Mouse (Mus musculus) CH12.LX (cell line): ENCODE measurements around the gene Ensa.

Experiments
- CTCF ChIP-seq, 2 experiments: IDR thresholded peaks in 1 of 2; conservative IDR thresholded peaks in 1 of 2; 2 replicates each; pipeline ENCODE4 v1.5.1; 2011 to 2012; ENCODE audit warnings: low read depth in 2 of 2, low read length in 2 of 2, improper control_type of control experiment in 1 of 2, inconsistent platforms in 1 of 2, mild to moderate bottlenecking in 1 of 2, moderate library complexity in 1 of 2
- E2F4 ChIP-seq: IDR thresholded peaks from 2 replicates; pipeline ENCODE4 v1.6.1; 2011; ENCODE audit warnings: low read depth, low read length, improper control_type of control experiment; ENCODE audit not compliant: insufficient replicate concordance
- EP300 ChIP-seq: IDR thresholded peaks from 2 replicates; pipeline ENCODE4 v1.6.1; 2011; ENCODE audit warnings: low read length, improper control_type of control experiment
- IRF4 ChIP-seq: IDR thresholded peaks from 2 replicates; pipeline ENCODE4 v1.6.1; 2014; ENCODE audit warnings: low read depth, mild to moderate bottlenecking, inconsistent platforms, low read length, improper control_type of control experiment
- JUND ChIP-seq: conservative IDR thresholded peaks from 2 replicates; pipeline ENCODE4 v1.6.1; 2011; ENCODE audit warnings: low read depth, low read length, improper control_type of control experiment
- NELFE ChIP-seq: IDR thresholded peaks from 2 replicates; pipeline ENCODE4 v1.6.1; 2011; ENCODE audit warnings: low read depth, low read length, improper control_type of control experiment
- POLR2A ChIP-seq: IDR thresholded peaks from 2 replicates; pipeline ENCODE4 v1.6.1; 2011; ENCODE audit warnings: low read depth, mild to moderate bottlenecking, improper control_type of control experiment, low read length
- POLR2AphosphoS2 ChIP-seq: IDR thresholded peaks from 2 replicates; pipeline ENCODE4 v1.6.1; 2011; ENCODE audit warnings: low read depth, low read length, improper control_type of control experiment
- TBP ChIP-seq: conservative IDR thresholded peaks from 2 replicates; pipeline ENCODE4 v1.6.1; 2011; ENCODE audit warnings: low read depth, low read length, improper control_type of control experiment
- UBTF ChIP-seq: IDR thresholded peaks from 2 replicates; pipeline ENCODE4 v1.6.1; 2012; ENCODE audit warnings: low read depth, mild to moderate bottlenecking, inconsistent platforms, low read length, improper control_type of control experiment, moderate library complexity
- USF2 ChIP-seq: conservative IDR thresholded peaks from 2 replicates; pipeline ENCODE4 v1.6.1; 2011; ENCODE audit warnings: low read depth, low read length, improper control_type of control experiment
- ZC3H11A ChIP-seq: IDR thresholded peaks from 2 replicates; pipeline ENCODE4 v1.6.1; 2012; ENCODE audit warnings: low read depth, mild to moderate bottlenecking, inconsistent platforms, low read length, improper control_type of control experiment
- ZMIZ1 ChIP-seq: IDR thresholded peaks from 2 replicates; pipeline ENCODE4 v1.6.1; 2012; ENCODE audit warnings: low read depth, mild to moderate bottlenecking, inconsistent platforms, low read length, improper control_type of control experiment

DNA sequence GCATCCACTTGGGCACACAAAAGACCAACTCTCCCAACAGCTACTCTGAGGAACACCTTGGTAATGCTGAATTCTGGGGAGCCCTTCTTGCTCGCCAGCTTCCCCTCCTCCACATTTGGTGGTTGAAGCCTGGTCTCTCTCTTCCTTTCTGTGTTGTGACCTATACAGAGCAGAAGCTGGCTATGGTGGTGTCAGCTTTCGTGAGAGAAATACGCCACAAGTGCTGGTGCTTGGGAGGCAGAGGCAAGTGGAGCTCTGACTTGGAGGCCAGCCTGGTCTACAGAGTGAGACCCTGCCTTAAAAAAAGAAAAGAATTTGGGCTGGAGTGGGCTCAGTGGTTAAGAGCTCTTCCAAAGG, 44.5 kb downstream of the Ensa start:
- TF ChIP-seq JUND (no peak), TBP (no peak), NELFE (no peak), IRF4 (no peak; the same call in 1 of the 2 replicates), CTCF (conservative IDR thresholded peaks at IDR 0.05 in 1 of 2, IDR thresholded peaks at IDR 0.05 in 1 of 2; ENCODE audit: low read depth in 2 of 2, low read length in 2 of 2) (no peak), USF2 (no peak), POLR2AphosphoS2 (no peak), ZC3H11A (no peak), EP300 (0 out of 2 replicates have a peak, but pooled peaks have one; percentile 1), ZMIZ1 (no peak), UBTF (no peak), POLR2A (no peak), E2F4 (no peak)
